Mouse (Mus musculus): ENCODE data around the gene Fmod. TPM values are rescaled to one million over a fixed set of nuclear protein-coding genes. Genes with fewer than 3 reads are reported as not detected.

Fmod gene
- polyA plus RNA-seq, 1 experiment = 0.23 TPM

- no peaks in the 10 kb centered on the region for H3K79me2 ChIP-seq (ENCODE audit: control insufficient read depth, insufficient read depth)
- H3K4me2 ChIP-seq (ENCODE audit: low read depth) = no peak overlapping the region
- H3K36me3 ChIP-seq (ENCODE audit: control insufficient read depth, insufficient read depth) = no peaks in the 10 kb centered on the region
- H3K4me3 ChIP-seq = no peak overlapping the region
- TF ChIP-seq TCF12 (IDR thresholded peaks at IDR 0.05; ENCODE audit: insufficient read depth, poor library complexity, severe bottlenecking) (no peak), MYOD1 (IDR thresholded peaks at IDR 0.05; ENCODE audit: control insufficient read depth in 1 of 3, insufficient read length in 2 of 3, low read depth in 2 of 3) (no peak), CEBPB (IDR thresholded peaks at IDR 0.05; ENCODE audit: insufficient read depth, poor library complexity, severe bottlenecking) (no peak), POLR2A (IDR thresholded peaks at IDR 0.05; ENCODE audit: insufficient read length, low read depth) (no peak), E2F4 (IDR thresholded peaks at IDR 0.05; ENCODE audit: insufficient read depth) (no peak), SRF (IDR thresholded peaks at IDR 0.05; ENCODE audit: control insufficient read depth, insufficient read length, low read depth) (no peak), MAX (IDR thresholded peaks at IDR 0.05; ENCODE audit: low read depth) (no peak), REST (IDR thresholded peaks at IDR 0.05; ENCODE audit: insufficient read depth, insufficient read length) (no peak), USF1 (IDR thresholded peaks at IDR 0.05; ENCODE audit: low read depth) (no peak), POLR2AphosphoS2 (IDR thresholded peaks at IDR 0.05; ENCODE audit: insufficient read length, low read depth) (no peak), TCF3 (IDR thresholded peaks at IDR 0.05; ENCODE audit: insufficient read length, low read depth) (no peak)
- H3K27me3 ChIP-seq (ENCODE audit: control insufficient read depth, insufficient read depth, insufficient read length) = peaks cover 15% of the 10 kb centered on the region
- H3ac ChIP-seq (ENCODE audit: control insufficient read depth, insufficient read length) = no peak overlapping the region
Measured at GRCm38 (mm10) chr1:134045971-134046370, 8.9 kb downstream of the Fmod start.

- Histone ChIP-seq H3K4me2 (ENCODE audit: low read depth) (no peak overlapping the region), H3K36me3 (ENCODE audit: control insufficient read depth, insufficient read depth) (no peaks in the 10 kb centered on the region), H3K27me3 (ENCODE audit: control insufficient read depth, insufficient read depth, insufficient read length) (peaks cover 15% of the 10 kb centered on the region), H3K79me2 (ENCODE audit: control insufficient read depth, insufficient read depth) (no peaks in the 10 kb centered on the region), H3ac (ENCODE audit: control insufficient read depth, insufficient read length) (no peak overlapping the region), H3K4me3 (no peak overlapping the region)
- TF ChIP-seq TCF12 (IDR thresholded peaks at IDR 0.05; ENCODE audit: insufficient read depth, poor library complexity, severe bottlenecking) = no peak
- TF ChIP-seq MYOG (IDR thresholded peaks at IDR 0.05; ENCODE audit: control insufficient read depth in 1 of 3, insufficient read depth in 1 of 3, insufficient read length in 2 of 3, low read depth in 2 of 3) = no peak
- TF ChIP-seq CEBPB (IDR thresholded peaks at IDR 0.05; ENCODE audit: insufficient read depth, poor library complexity, severe bottlenecking) = no peak
- no peak for TF ChIP-seq POLR2A (IDR thresholded peaks at IDR 0.05; ENCODE audit: insufficient read length, low read depth)
- no peak for TF ChIP-seq MAX (IDR thresholded peaks at IDR 0.05; ENCODE audit: low read depth)
- TF ChIP-seq TCF3 (IDR thresholded peaks at IDR 0.05; ENCODE audit: insufficient read length, low read depth) = no peak
- TF ChIP-seq POLR2AphosphoS2 (IDR thresholded peaks at IDR 0.05; ENCODE audit: insufficient read length, low read depth) = no peak
- TF ChIP-seq REST (IDR thresholded peaks at IDR 0.05; ENCODE audit: insufficient read depth, insufficient read length) = no peak
- no peak for TF ChIP-seq USF1 (IDR thresholded peaks at IDR 0.05; ENCODE audit: low read depth)
- TF ChIP-seq MYOD1 (IDR thresholded peaks at IDR 0.05; ENCODE audit: control insufficient read depth in 1 of 3, insufficient read length in 2 of 3, low read depth in 2 of 3) = no peak
Measured at GRCm38 (mm10) chr1:134046387-134046786, 9.3 kb downstream of the Fmod start.

- Histone ChIP-seq H3ac (ENCODE audit: control insufficient read depth, insufficient read length) (no peak overlapping the region), H3K4me3 (no peak overlapping the region), H3K36me3 (ENCODE audit: control insufficient read depth, insufficient read depth) (no peaks in the 10 kb centered on the region), H3K79me2 (ENCODE audit: control insufficient read depth, insufficient read depth) (no peaks in the 10 kb centered on the region), H3K4me2 (ENCODE audit: low read depth) (no peak overlapping the region), H3K27me3 (ENCODE audit: control insufficient read depth, insufficient read depth, insufficient read length) (peaks cover 15% of the 10 kb centered on the region)
- no peak for TF ChIP-seq USF1 (IDR thresholded peaks at IDR 0.05; ENCODE audit: low read depth)
- no peak for TF ChIP-seq REST (IDR thresholded peaks at IDR 0.05; ENCODE audit: insufficient read depth, insufficient read length)
- no peak for TF ChIP-seq TCF12 (IDR thresholded peaks at IDR 0.05; ENCODE audit: insufficient read depth, poor library complexity, severe bottlenecking)
- TF ChIP-seq POLR2A (IDR thresholded peaks at IDR 0.05; ENCODE audit: insufficient read length, low read depth) = no peak
- no peak for TF ChIP-seq SRF (IDR thresholded peaks at IDR 0.05; ENCODE audit: control insufficient read depth, insufficient read length, low read depth)
- TF ChIP-seq E2F4 (IDR thresholded peaks at IDR 0.05; ENCODE audit: insufficient read depth) = no peak
- no peak for TF ChIP-seq TCF3 (IDR thresholded peaks at IDR 0.05; ENCODE audit: insufficient read length, low read depth)
- TF ChIP-seq POLR2AphosphoS2 (IDR thresholded peaks at IDR 0.05; ENCODE audit: insufficient read length, low read depth) = no peak
- no peak for TF ChIP-seq MAX (IDR thresholded peaks at IDR 0.05; ENCODE audit: low read depth)
- no peak for TF ChIP-seq CEBPB (IDR thresholded peaks at IDR 0.05; ENCODE audit: insufficient read depth, poor library complexity, severe bottlenecking)
- TF ChIP-seq MYOG (IDR thresholded peaks at IDR 0.05; ENCODE audit: control insufficient read depth in 1 of 3, insufficient read depth in 1 of 3, insufficient read length in 2 of 3, low read depth in 2 of 3) = no peak
- TF ChIP-seq MYOD1 (IDR thresholded peaks at IDR 0.05; ENCODE audit: control insufficient read depth in 1 of 3, insufficient read length in 2 of 3, low read depth in 2 of 3) = no peak
Measured at GRCm38 (mm10) chr1:134047431-134047830, 10.4 kb downstream of the Fmod start.

- H3ac ChIP-seq (ENCODE audit: control insufficient read depth, insufficient read length) = no peak overlapping the region
- H3K27me3 ChIP-seq (ENCODE audit: control insufficient read depth, insufficient read depth, insufficient read length) = peaks cover 15% of the 10 kb centered on the region
Measured at GRCm38 (mm10) chr1:134048759-134049158, 11.7 kb downstream of the Fmod start.

More at GRCm38 (mm10) chr1:134048759-134049158, 11.7 kb downstream of the Fmod start:
- TF ChIP-seq REST (IDR thresholded peaks at IDR 0.05; ENCODE audit: insufficient read depth, insufficient read length) (no peak), POLR2AphosphoS2 (IDR thresholded peaks at IDR 0.05; ENCODE audit: insufficient read length, low read depth) (no peak), CEBPB (IDR thresholded peaks at IDR 0.05; ENCODE audit: insufficient read depth, poor library complexity, severe bottlenecking) (no peak), POLR2A (IDR thresholded peaks at IDR 0.05; ENCODE audit: insufficient read length, low read depth) (no peak), USF1 (IDR thresholded peaks at IDR 0.05; ENCODE audit: low read depth) (no peak), TCF3 (IDR thresholded peaks at IDR 0.05; ENCODE audit: insufficient read length, low read depth) (no peak), TCF12 (IDR thresholded peaks at IDR 0.05; ENCODE audit: insufficient read depth, poor library complexity, severe bottlenecking) (no peak), MYOD1 (IDR thresholded peaks at IDR 0.05; ENCODE audit: control insufficient read depth in 1 of 3, insufficient read length in 2 of 3, low read depth in 2 of 3) (no peak), MYOG (IDR thresholded peaks at IDR 0.05; ENCODE audit: control insufficient read depth in 1 of 3, insufficient read depth in 1 of 3, insufficient read length in 2 of 3, low read depth in 2 of 3) (no peak), E2F4 (IDR thresholded peaks at IDR 0.05; ENCODE audit: insufficient read depth) (no peak), MAX (IDR thresholded peaks at IDR 0.05; ENCODE audit: low read depth) (no peak), SRF (IDR thresholded peaks at IDR 0.05; ENCODE audit: control insufficient read depth, insufficient read length, low read depth) (no peak)
- Histone ChIP-seq H3K4me3 (no peak overlapping the region), H3K36me3 (ENCODE audit: control insufficient read depth, insufficient read depth) (no peaks in the 10 kb centered on the region), H3K79me2 (ENCODE audit: control insufficient read depth, insufficient read depth) (no peaks in the 10 kb centered on the region), H3K4me2 (ENCODE audit: low read depth) (no peak overlapping the region)

Measured in myocyte (in vitro differentiated cells).